Mouse (Mus musculus): ENCODE data around the gene Zg16. TPM values are rescaled to one million over a fixed set of nuclear protein-coding genes. Genes with fewer than 3 reads are reported as not detected.

Gene Zg16
- polyA plus RNA-seq, 1 experiment: not detected

DNA sequence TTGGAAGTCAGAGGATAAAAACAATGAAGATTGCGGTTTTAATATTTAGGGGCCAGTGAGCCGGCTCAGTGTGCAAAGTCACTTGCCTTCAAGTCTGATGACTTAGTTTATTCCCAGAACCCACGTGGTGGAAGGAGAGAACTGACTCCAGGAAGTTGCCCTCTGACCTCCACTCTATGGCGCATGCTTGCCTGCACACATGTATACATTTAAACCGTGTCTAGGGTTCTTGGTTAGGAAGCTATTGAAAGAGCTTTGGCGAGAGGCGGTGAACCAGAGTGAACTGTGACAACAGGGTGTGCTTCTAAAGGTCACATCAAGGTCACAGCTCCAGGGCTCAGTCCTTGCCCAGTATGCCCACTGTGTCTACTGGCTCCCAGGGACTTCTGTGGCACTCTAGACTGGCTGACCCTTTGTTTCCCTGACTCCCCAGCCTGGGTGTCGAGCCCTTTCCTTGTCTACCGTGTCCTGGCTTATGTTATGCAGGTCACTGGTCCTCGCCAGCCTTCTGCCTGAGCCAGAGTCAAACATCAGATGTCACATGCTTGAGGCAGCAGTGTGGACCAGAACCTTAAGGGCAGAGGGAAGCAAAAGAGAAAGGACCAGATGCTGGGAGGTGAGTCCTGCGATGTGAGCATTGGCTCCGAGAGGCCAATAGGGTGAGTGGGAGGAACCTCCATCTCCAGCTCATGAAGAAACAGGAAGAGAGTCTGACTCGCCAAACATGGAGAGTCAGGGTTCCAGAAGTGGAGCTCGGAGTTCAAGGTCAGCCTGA is 31.7 kb upstream of the Zg16 start:
- Histone ChIP-seq H3K4me3 (replicated peaks; ENCODE audit: control insufficient read depth, low read depth, low read length) (no peak overlapping the region), H3K27ac (ENCODE audit: control insufficient read depth, insufficient read depth, low read depth, low read length, poor library complexity) (no peak overlapping the region), H3K4me1 (ENCODE audit: control insufficient read depth, insufficient read depth, low read length) (peaks cover 5% of the 10 kb centered on the region; the same call in 1 of the 2 replicates)
- TF ChIP-seq POLR2A (IDR thresholded peaks at IDR 0.05; ENCODE audit: borderline replicate concordance, control insufficient read depth, low read depth, low read length): no peak
- TF ChIP-seq CTCF (IDR thresholded peaks at IDR 0.05; ENCODE audit: control insufficient read depth, insufficient read depth, low read length): no peak
- WGBS: 65% methylated on average over 14 of the region's 14 CpGs

DNA sequence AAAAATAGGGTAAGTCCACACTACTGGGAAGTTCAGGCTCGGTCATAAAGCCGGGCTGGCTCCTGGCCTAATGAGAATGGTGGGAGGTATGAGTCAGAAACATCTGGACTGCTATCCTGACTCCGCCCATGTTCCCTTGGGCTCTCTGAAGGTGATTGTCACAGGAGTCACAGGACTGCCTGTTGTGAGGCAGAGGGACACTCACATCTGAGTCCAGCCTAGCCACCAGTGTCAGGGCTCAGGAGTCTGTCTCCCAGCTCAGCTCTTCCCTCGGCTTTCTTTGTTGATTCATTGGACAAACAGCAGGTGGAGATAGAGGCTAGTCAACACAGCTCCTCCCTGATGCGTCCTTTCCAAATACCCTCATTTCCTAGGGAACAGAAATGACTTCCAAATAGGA is 30.8 kb upstream of the Zg16 start:
- H3K4me1 ChIP-seq (ENCODE audit: control insufficient read depth, insufficient read depth, low read length): peaks cover 7% of the 10 kb centered on the region
- no peak overlapping the region for H3K27ac ChIP-seq (ENCODE audit: control insufficient read depth, insufficient read depth, low read depth, low read length, poor library complexity)
- no peak overlapping the region for H3K4me3 ChIP-seq (replicated peaks; ENCODE audit: control insufficient read depth, low read depth, low read length)
- WGBS: 66% methylated on average over 5 of the region's 5 CpGs
- TF ChIP-seq POLR2A (IDR thresholded peaks at IDR 0.05; ENCODE audit: borderline replicate concordance, control insufficient read depth, low read depth, low read length): no peak
- TF ChIP-seq CTCF (IDR thresholded peaks at IDR 0.05; ENCODE audit: control insufficient read depth, insufficient read depth, low read length): no peak

DNA sequence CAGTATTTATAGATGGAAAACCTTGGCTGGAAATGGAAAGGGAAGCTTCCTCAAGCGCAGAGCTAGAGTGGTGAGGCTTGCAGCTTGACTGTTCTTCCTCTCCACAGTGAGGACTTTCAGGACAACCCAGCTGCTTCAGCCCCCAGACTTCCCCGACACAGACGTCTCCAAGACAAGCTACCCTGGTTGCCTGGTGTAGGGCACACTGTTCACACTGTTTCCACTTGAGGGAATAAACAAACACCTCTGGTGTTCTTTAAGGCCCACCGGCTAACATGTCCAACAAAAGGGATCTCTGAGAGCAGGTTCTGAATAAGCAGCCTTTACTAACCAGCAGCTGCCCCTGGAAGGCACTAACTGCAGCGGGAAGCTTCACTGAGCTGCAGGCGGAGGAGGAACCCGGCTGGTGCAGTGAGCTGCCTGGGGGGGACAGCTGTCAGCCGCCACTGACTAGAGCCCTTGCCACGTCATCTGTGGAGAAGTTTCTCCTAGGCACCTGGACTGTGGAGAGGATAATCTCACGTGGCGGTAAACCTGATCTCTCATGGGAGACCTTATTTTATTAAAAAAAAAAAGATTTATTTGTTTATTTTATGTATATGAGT is 29.3 kb upstream of the Zg16 start:
- H3K4me1 ChIP-seq (ENCODE audit: control insufficient read depth, insufficient read depth, low read length): peaks cover 11% of the 10 kb centered on the region
- WGBS: 70% methylated on average over 11 of the region's 11 CpGs
- TF ChIP-seq CTCF (IDR thresholded peaks at IDR 0.05; ENCODE audit: control insufficient read depth, insufficient read depth, low read length) (no peak), POLR2A (IDR thresholded peaks at IDR 0.05; ENCODE audit: borderline replicate concordance, control insufficient read depth, low read depth, low read length) (no peak)
- no peak overlapping the region for H3K4me3 ChIP-seq (replicated peaks; ENCODE audit: control insufficient read depth, low read depth, low read length)
- H3K27ac ChIP-seq (ENCODE audit: control insufficient read depth, insufficient read depth, low read depth, low read length, poor library complexity): no peak overlapping the region

DNA sequence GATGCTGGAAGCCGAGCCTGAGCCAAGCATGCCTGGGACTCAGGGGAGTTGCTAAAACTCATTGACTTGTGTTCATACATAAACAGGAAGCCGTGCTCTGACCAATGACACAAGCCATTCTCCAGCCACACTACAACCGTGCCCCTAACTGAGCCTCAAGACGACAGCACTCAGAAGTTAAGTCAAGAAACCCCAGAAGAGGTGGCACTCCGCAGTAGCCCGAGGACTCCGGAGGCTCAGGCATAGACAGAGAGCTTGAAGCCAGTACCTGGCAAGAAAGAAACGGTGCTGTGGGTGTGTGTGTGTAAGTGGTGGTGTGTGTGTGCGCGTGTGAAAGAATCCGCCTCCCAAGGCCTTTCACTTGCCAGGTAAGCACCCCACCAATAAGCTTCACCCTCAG is 27.8 kb upstream of the Zg16 start:
- Histone ChIP-seq H3K4me1 (ENCODE audit: control insufficient read depth, insufficient read depth, low read length) (peaks cover 11% of the 10 kb centered on the region), H3K4me3 (replicated peaks; ENCODE audit: control insufficient read depth, low read depth, low read length) (no peak overlapping the region), H3K27ac (ENCODE audit: control insufficient read depth, insufficient read depth, low read depth, low read length, poor library complexity) (no peak overlapping the region)
- TF ChIP-seq CTCF (IDR thresholded peaks at IDR 0.05; ENCODE audit: control insufficient read depth, insufficient read depth, low read length) (no peak), POLR2A (IDR thresholded peaks at IDR 0.05; ENCODE audit: borderline replicate concordance, control insufficient read depth, low read depth, low read length) (no peak)
- WGBS: 65% methylated on average over 11 of the region's 11 CpGs

DNA sequence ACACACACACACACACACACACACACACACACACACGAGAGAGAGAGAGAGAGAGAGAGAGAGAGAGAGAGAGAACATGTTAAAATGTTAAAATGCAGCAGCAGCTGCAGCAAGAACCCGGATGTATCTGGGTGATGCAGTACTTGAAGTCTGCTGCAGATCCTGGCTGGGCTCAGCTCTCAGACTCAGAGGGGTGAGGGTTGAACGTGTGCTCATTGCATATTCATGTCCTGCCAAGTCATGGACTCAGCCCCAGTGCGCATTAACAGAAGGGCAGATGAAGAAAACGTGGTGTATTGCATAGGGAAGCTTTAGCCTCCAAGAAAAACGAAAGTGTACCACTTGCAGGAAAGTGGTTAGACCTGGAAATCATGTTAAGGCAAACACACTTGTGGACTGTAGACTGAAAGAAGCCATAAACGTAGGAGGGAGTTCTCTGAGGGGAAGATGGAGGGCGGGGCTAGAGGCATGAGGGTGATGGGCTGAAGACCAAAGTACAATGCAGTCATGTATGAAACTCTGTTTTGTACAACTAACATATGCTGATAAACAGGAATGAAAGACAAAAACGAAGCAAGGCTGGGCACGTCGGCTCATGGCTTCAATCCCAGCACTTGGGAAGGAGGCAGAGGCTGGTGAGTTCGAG is 26.6 kb upstream of the Zg16 start:
- Histone ChIP-seq H3K4me1 (ENCODE audit: control insufficient read depth, insufficient read depth, low read length) (peaks cover 11% of the 10 kb centered on the region), H3K27ac (ENCODE audit: control insufficient read depth, insufficient read depth, low read depth, low read length, poor library complexity) (peak overlapping the region; percentile 29), H3K4me3 (replicated peaks; ENCODE audit: control insufficient read depth, low read depth, low read length) (no peak overlapping the region)
- 30% methylated on average over 12 of the region's 12 CpGs for WGBS
- TF ChIP-seq POLR2A (IDR thresholded peaks at IDR 0.05; ENCODE audit: borderline replicate concordance, control insufficient read depth, low read depth, low read length): no peak
- TF ChIP-seq CTCF (IDR thresholded peaks at IDR 0.05; ENCODE audit: control insufficient read depth, insufficient read depth, low read length): no peak

DNA sequence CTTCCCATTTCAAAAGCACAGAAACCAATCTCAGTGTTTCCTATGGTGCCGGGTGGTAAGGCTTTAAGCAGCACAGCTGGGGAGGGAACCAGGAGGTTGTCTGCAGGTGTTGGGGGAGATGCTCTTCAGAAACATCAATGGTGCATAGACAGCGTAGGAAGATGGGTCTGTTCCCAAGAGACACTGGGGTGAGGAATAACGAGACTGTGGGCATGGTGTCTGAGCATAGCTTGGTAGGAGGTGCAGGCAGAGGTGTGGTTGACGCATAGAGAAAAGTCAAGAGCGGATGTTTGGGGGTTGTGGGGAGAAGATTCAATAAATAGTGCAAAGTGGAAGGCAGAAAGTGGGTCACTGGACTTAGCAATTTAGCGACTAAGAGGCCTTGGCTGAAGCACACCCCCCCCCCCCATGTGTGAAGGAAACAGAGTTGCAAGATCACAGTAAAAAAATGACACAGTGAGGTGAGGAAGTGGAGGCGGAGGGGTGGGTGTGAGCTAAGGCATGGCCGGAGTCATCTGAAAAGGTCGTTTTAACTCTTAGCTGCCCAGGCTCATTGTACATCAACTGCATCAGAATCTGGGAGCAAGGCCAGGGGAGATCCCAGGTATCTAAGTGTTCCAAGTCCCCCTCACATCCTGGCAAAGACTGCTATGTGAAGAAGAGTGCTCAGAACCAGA is 25.9 kb upstream of the Zg16 start:
- no peak for TF ChIP-seq CTCF (IDR thresholded peaks at IDR 0.05; ENCODE audit: control insufficient read depth, insufficient read depth, low read length)
- no peak for TF ChIP-seq POLR2A (IDR thresholded peaks at IDR 0.05; ENCODE audit: borderline replicate concordance, control insufficient read depth, low read depth, low read length)
- H3K4me1 ChIP-seq (ENCODE audit: control insufficient read depth, insufficient read depth, low read length): peaks cover 11% of the 10 kb centered on the region
- H3K27ac ChIP-seq (ENCODE audit: control insufficient read depth, insufficient read depth, low read depth, low read length, poor library complexity): peak overlapping the region; percentile 29
- H3K4me3 ChIP-seq (replicated peaks; ENCODE audit: control insufficient read depth, low read depth, low read length): no peak overlapping the region
- 17% methylated on average over 9 of the region's 9 CpGs for WGBS

DNA sequence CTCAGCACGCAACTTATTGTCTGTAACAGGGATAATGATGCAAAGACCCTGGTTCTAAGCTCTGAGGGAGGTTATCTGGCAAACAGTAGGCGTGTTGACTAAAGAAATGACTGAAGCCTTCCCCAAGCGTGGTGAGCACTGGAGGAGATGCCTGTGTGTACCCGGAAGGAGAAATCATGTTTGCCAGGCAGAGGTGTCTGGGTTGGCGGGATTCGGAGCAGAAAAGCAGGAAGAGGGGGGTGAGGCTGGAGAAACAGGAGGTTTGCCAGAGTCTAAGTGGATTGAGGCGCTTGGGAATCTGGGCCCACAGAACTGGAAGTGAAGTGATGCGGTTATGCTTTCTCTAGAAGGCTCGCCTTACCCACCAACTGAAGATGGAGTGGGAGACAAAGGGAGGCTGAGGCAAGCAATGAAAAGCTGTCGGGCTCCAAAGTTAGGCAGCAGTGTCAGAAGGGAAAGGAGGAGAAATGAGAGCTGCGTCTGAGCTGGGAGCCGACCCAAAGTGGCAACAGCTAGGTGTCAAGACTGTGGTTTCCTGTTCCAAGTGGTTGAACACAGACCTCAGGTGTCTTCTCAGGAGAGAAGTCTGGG is 25.2 kb upstream of the Zg16 start:
- H3K4me1 ChIP-seq (ENCODE audit: control insufficient read depth, insufficient read depth, low read length): peaks cover 11% of the 10 kb centered on the region
- 60% methylated on average over 12 of the region's 12 CpGs for WGBS

More for the DNA sequence above, 25.2 kb upstream of the Zg16 start:
- TF ChIP-seq POLR2A (IDR thresholded peaks at IDR 0.05; ENCODE audit: borderline replicate concordance, control insufficient read depth, low read depth, low read length) (no peak), CTCF (IDR thresholded peaks at IDR 0.05; ENCODE audit: control insufficient read depth, insufficient read depth, low read length) (no peak)
- H3K27ac ChIP-seq (ENCODE audit: control insufficient read depth, insufficient read depth, low read depth, low read length, poor library complexity): peak overlapping the region; percentile 29
- H3K4me3 ChIP-seq (replicated peaks; ENCODE audit: control insufficient read depth, low read depth, low read length): no peak overlapping the region

All from bone marrow, adult 2 months (tissue).